Mouse (Mus musculus) neural tube, embryonic 10.5 days (tissue): Measurements from ENCODE around the gene Gm11554.
"Not testable (repeated sequence)": the region's sequence is repeated elsewhere in the genome, so short reads cannot be mapped to it uniquely, and the experiment has no call there.

Experiments
- DNase-seq: peaks from one replicate; pipeline ENCODE4 v3.0.0-alpha.2; 2017; ENCODE audit warnings: low spot score; ENCODE audit errors: extremely low spot score

Gm11554 gene

DNA sequence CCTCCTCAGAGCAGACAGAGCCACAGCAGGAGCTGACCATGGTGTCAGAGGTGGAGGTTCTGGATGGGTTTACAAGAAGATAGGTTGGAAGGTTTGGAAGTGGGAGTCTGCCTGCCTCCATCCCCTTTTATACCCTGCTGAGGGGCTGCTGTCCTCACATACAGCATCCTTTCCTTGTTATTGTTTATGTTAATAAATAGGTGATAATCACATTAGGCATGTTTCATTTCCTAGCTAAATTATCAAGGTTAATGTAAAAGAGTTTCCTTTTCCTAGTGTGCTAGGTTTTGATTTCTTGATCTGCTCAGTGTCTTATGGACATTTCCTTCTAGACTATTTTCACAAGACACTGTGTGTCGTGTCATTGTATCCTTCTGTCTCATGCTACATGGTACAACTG is at the start of gene Gm11554:
Gene Gm11554 (minus strand): TSS at position 101 of the 400 bp plus-strand sequence.
- DNase-seq: not testable (repeated sequence)

DNA sequence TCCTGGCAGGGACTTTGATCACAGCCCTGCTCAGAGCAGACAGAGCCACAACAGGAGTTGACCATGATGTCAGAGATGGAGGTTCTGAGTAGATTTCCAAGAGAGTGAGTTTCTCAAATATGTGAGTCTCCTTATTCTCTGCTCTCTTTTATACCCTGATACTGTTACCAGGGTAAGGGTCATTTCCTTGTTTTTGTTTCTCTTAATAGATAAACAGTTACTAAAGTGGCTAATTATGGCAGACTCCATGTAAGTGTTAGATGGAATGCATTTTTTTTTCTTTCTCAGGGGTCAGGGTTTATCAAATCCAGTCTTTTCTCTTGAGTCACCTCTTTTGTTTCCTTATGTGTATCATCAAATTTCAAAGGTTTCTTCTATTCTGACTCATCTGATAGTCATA is 47.3 kb upstream of the Gm11554 start, which contains the start of gene Krtap4-16:
Gene Krtap4-16 (minus strand): TSS at position 101 of the 400 bp plus-strand sequence.
- no peak for DNase-seq

DNA sequence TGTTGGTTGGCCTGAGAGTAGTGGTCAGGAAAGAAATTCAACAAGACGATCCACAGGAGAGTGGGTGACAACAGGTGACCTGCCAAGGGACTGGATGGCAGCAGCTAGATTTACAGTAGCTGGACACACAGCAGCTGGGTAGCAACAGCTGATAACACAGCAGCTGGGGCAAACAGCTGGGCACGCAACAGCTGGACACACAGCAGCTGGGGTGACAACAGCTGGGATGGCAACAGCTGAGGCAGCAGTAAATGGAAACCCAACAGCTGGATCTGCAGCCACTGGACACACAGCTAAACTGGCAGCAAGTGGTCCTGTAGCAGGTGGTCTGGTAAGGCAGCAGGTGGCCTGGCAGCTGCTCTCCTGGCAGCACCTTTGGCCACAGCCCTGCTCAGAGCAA is 42.5 kb upstream of the Gm11554 start:
- DNase-seq: no peak

DNA sequence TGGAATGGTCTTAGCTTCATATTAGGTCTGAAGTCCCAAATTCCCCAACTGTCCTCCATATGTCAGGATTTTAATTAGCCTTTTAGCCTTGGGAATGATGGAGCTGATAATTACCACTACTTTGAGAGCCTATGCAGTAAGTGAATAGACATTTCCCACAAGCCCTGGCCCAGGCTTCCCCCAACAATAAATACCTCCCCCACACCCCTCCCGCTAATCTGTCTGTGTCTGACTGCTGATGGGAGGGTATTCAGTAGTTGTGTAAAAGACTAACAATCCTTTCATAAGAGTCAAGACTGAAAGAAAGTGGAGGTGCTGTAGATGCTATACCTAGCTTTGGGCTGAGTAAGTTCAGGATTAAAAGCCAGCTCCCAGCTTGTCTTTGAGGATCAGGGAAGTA is 37.9 kb upstream of the Gm11554 start:
- no peak for DNase-seq

DNA sequence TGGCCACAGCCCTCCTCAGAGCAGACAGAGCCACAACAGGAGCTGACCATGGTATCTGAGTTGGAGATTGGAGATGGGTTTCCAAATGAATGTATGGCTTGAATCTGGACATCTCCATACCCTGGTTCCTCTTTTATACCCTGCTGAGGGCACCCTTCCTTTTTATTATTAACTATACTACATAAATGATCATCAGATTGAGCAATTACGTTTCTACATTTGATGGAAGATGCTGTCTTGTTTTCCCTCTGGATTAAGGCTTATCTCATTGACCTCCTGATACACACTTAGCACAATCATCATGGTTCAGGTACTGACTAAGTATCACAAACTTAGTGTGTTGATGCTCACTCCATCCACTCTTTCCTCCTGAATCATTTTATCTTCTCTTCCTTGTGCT is 33.7 kb upstream of the Gm11554 start, which contains the start of gene 2300003K06Rik:
Gene 2300003K06Rik (minus strand): TSS at position 101 of the 400 bp plus-strand sequence.
- DNase-seq: no peak

DNA sequence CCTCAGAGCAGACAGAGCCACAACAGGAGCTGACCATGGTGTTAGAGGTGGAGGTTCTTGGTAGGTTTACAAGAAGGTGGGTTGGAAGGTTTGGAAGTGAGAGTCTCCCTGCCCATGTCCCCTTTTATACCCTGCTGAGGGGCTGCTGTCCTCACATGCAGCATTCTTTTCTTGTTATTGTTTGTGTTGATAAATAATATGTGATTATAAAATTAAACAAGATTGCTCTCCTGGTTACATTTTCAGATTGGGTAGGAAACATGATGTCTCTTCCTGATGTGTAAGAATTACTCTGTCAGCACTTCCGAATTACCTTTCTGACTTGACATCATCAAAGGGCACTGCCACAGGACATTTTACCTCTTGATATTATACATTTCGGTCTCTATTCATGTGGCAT is 11.3 kb upstream of the Gm11554 start, which contains the start of gene Gm11564:
Gene Gm11564 (minus strand): TSS at position 101 of the 400 bp plus-strand sequence.
- DNase-seq: not testable (repeated sequence)

DNA sequence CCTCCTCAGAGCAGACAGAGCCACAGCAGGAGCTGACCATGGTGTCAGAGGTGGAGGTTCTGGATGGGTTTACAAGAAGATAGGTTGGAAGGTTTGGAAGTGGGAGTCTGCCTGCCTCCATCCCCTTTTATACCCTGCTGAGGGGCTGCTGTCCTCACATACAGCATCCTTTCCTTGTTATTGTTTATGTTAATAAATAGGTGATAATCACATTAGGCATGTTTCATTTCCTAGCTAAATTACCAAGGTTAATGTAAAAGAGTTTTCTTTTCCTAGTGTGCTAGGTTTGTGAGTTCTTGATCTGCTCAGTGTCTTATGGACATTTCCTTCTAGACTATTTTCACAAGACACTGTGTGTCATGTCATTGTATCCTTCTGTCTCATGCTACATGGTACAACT is 5.5 kb upstream of the Gm11554 start, which contains the start of gene Krtap4-13:
Gene Krtap4-13 (minus strand): TSS at position 101 of the 400 bp plus-strand sequence.
- not testable (repeated sequence) for DNase-seq

DNA sequence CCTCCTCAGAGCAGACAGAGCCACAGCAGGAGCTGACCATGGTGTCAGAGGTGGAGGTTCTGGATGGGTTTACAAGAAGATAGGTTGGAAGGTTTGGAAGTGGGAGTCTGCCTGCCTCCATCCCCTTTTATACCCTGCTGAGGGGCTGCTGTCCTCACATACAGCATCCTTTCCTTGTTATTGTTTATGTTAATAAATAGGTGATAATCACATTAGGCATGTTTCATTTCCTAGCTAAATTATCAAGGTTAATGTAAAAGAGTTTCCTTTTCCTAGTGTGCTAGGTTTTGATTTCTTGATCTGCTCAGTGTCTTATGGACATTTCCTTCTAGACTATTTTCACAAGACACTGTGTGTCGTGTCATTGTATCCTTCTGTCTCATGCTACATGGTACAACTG is 5.4 kb downstream of the Gm11554 start, which contains the start of gene Gm11569:
Gene Gm11569 (minus strand): TSS at position 101 of the 400 bp plus-strand sequence.
- DNase-seq: not testable (repeated sequence)

DNA sequence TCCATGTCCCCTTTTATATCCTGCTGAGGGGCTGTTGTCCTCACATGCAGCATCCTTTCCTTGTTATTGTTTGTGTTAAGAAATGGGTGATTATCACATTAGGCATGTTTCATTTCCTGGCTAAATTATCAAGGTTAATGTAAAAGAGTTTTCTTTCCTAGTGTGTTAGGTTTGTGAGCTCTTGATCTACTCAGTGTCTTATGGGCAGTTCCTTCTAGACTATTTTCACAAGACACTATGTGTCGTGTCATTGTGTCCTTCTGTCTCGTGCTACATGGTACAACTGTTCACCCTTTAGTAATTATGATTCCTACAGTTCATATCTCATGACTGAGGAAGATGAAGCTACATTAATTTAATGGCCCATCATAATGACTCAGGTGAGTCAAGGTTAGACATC is 10.9 kb downstream of the Gm11554 start, which contains the start of gene Gm11596:
Gene Gm11596 (minus strand): TSS at position 101 of the 400 bp plus-strand sequence.
- no peak for DNase-seq

DNA sequence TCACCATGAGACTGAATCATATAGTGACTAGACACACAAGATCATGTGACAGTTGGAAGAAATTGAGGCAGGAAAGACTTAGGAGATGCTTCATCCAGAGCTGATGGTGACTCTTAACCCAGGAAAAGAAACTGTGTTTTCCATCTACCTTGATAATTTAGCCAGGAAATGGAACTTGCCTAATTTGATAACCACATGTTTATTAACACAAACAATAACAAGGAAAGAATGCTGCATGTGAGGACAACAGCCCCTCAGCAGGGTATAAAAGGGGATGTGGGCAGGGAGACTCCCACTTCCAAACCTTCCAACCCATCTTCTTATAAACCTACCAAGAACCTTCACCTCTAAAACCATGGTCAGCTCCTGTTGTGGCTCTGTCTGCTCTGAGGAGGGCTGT is 19.3 kb downstream of the Gm11554 start, which contains the start of gene Krtap4-9:
Gene Krtap4-9 (plus strand): TSS at position 301 of the 400 bp plus-strand sequence.
- not testable (repeated sequence) for DNase-seq

DNA sequence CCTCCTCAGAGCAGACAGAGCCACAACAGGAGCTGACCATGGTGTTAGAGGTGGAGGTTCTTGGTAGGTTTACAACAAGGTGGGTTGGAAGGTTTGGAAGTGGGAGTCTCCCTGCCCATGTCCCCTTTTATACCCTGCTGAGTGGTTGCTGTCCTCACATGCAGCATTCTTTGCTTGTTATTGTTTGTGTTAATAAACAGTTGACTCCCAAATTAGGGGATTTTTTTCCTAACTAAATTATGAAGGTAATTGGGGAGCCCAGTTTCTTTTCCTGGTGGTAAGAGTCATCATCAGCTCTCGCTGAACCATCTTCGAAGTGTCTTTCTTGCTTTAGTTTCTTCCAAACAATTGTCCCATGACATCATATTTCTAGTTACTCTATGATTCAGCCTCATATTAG is 23.6 kb downstream of the Gm11554 start, which contains the start of gene Krtap4-8:
Gene Krtap4-8 (minus strand): TSS at position 101 of the 400 bp plus-strand sequence.
- DNase-seq: no peak

DNA sequence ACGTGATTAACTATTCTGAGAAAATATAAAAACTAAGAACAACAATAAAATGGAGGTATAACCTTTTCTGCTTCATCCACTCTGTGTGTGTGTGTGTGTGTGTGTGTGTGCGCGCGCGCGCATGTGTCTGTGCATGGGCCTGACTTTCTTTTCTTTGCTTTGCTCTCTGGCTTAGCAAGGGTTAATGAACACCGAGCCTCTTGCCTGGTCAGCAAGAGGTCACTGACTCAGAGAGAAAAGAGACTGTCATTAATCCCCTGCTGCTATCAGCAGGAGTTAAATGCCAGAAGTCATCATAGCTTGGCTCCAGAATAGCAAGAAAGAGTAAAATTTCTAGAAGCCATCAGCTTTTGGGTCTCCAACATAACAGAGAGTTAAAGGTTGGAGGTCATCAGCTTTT is 25.8 kb downstream of the Gm11554 start:
- DNase-seq: peak; percentile 38

DNA sequence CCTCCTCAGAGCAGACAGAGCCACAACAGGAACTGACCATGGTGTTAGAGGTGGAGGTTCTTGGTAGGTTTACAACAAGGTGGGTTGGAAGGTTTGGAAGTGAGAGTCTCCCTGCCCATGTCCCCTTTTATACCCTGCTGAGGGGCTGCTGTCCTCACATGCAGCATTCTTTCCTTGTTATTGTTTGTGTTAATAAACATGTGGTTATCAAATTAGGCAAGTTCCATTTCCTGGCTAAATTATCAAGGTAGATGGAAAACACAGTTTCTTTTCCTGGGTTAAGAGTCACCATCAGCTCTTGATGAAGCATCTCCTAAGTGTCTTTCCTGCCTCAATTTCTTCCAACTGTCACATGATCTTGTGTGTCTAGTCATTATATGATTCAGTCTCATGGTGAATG is 31.4 kb downstream of the Gm11554 start, which contains the start of gene Gm11595:
Gene Gm11595 (minus strand): TSS at position 101 of the 400 bp plus-strand sequence.
- not testable (repeated sequence) for DNase-seq

DNA sequence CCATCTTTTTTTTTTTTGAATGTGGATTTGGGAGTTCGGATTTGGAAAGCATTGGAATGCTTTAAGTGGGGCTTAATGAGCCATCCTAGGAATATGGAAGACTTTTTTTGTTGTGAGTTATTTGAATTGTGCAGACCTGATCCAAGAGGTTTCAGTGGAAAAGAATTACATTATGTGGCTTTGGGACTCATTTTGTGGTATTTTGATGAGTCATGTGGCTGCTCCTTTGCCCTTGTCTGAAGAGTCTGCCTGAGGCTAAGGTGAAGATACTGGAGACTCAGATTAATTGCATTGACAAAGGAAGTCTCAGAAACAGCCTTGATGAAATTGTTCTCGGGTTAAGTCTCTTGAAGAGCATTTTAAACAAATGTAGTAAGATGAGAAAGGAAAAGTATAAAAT is 35.8 kb downstream of the Gm11554 start:
- DNase-seq: no peak

DNA sequence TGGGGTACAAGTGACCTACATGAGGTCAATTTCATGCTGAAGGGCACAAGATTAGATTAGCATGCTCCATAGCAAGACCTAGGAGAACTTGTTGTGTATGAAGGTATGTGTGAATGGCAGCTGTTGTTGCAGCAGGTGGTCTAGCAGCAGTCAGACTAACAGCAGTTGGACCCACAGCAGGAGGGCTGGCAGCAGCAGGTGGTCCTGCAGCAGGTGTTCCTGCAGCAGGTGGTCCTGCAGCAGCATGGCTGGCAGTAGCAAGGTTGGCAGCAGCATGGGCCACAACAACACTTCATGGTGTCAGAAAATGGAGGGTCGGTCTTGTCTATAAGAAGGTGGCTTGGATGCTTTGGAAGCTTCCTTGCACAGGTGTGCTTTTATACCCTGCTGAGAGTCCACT is 45.4 kb downstream of the Gm11554 start:
- DNase-seq: no peak
